Mouse (Mus musculus): ENCODE measurements around the gene Rab4b.

The Rab4b gene

DNA sequence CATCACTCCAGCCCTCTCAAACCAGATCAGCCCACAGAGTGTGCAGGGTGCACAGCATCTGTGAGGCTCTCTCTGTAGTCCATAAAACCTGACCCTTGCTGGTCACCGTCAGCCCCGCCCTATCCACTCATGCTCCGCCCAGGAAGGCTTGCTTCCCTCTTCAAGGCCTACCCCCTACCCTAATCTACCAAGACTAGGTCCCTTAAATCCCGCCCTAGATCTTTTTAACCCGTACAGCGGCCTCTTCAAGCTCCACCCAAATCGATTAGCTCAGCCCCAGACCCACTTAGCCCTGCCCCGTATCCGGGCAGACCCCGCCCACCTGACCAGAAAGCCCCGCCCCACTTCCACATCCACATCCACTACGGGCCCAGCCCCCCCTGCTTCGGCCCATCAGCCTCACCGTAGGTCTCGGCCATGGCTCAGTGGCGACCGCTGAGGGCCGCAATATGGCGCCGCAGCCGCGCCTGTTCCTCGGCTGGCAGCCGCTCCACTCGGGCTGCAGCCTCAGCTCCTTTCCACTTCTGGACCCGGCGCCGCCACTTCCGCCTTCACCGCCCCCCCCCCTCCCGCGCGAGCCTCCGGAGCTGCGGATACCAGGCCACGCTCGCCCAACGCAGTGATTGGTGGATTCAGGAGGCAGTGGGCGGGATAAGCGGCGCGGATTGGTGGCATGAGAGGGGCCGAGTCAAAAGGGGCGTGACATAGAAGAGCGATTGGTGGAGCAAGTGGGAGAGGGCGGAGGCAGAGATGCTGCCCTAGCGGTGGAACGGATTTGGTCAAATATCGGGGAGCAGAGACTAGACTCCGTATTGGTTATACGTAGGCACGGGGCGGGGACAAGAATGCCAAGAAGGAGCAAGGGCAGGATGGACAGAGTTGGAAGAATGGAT, at the start of gene Rab4b:
Gene Rab4b (minus strand): TSS at position 573 of the 893 bp plus-strand sequence.
- peak; percentile 98 for DNase-seq (ENCODE audit: low spot score)

DNA sequence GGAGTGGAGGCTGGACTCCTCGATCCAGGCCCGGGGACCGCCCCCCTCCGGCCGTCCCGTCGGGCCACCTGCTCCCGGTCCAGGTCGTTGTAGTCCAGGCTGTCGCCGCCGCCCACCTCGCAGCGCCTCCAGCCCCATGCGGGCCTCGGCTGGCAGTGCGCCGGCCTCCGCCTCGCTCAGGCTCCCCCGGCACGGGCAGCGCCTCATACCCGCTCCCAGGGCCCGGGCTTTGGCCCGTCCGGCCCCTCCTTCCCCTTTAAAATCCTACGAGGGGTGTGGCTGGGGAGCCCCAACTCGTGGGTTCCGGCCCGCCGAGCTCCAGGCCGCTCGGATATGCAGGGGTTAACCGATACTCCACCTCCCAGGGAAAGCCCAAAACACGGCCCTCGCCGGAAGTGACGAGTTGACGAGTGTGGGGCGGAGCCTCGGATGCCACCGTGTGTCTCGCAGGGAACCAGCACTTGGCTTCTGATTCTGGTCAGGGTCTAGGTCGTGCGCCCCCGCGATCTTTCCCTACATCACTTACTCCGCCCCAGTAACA, 49.7 kb upstream of the Rab4b start, which contains the start of gene Itpkc:
Gene Itpkc (minus strand): TSS at position 381 of the 541 bp plus-strand sequence.
- DNase-seq (ENCODE audit: low spot score): peak; percentile 94

DNA sequence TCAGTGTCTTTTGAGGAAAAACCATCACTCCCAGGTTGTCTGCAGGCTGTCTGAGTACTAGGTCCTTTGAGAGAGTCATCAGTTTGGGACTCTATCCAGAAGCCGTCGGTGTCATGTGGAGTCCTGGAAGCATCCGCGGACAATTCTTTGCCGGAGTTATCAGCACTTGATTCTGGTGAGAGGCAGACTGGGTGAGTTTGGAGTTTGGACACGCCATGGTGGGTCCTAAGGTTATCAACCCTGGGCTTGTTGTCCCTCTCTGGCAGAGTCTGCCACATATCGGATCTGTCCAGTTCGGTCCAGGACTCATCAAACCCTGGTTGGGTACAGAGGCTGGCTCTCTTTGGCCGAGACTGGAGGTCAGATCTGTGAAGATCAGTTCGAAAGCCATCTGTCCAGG, 49.0 kb upstream of the Rab4b start:
- peak; percentile 37 for DNase-seq (ENCODE audit: low spot score)

DNA sequence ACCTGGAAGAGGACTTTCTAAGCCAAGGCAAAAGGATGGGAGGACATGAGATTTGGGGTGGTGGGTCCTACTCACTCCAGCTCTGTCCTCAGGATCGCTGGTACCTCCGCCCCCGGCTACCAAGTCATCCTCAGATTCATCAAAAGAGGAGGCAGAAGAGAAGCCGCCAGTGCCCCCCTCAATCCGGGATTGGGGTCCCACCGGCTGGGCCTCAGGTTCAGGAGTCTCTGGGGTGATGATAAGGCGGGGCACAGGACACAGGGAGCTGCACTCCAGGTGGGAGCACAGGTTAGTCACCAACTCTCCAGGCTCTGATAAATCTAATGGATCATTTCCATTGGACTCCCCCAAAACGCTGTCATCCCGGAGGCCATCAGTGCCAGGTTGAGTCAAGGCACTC, 48.6 kb upstream of the Rab4b start:
- no peak for DNase-seq (ENCODE audit: low spot score)

DNA sequence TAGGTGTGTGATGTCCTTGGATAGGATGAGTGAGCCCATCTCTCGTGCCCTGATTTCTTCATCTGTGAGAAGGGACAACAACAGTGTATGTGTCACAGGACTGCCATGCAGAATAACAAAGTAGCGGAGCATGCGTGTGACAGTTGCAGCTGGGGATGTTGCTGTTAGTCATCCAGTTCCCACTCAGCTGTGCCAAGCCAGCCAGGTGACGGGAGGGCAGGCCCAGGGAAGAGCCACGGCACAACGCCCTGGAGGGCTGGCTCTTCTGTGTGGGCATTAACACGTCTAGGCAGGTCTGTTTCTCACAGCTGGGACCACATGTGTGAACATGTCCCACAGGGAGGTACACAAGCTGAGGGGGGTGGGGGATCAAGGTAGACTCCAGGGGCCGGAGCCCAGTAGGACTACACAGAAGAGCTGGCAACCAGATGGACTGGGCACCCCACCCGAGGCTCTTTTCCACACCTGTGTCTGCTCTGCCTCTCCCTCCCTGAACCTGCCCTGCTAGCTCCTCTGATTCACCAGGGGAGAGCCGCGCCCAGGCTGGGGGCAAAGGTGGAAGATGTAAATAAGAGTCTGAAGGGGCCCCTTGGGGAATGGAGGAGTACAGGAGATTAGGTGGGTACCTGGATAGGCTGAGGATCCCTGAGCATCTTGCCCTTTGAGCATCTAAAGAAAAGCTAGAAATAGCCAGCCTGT, 46.3 kb upstream of the Rab4b start:
- no peak for DNase-seq (ENCODE audit: low spot score)

DNA sequence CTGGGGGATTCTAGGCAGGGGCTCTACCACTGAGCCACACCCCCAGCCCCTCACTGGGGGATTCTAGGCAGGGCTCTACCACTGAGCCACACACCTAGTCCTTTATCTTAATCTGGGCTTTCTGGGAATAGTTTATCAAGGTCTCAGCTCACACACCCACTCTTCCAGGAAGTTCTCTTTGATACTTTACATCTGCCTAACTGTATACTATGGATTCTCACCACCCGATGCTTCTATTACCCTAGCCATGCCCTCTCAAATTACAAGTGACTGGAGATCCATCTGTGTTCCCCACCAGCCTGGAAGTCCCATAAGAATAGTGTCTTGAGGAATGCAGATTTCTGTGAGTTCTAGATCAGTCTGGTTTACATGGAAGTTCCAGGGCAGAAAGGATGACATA, 43.8 kb upstream of the Rab4b start:
- no peak for DNase-seq (ENCODE audit: low spot score)

DNA sequence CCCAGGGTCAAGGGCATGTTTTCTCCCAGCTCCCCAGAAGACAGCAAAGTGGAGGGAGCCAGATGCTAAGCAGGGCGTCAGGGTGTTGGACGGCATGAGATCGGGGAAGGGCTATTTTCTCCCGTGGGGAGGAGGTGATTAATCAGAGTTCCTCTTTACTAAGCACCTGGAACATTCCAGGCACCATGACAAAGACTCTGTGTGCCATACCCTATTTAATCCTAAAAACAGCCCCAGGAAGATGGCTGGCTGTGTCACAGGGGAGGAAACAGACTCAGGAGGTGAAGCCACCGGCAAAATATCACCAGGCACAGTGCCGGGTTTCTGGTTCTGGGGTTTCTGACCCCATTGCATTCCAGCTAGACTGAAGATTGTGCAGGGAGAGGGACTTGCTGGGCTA, 43.2 kb upstream of the Rab4b start:
- no peak for DNase-seq (ENCODE audit: low spot score)

DNA sequence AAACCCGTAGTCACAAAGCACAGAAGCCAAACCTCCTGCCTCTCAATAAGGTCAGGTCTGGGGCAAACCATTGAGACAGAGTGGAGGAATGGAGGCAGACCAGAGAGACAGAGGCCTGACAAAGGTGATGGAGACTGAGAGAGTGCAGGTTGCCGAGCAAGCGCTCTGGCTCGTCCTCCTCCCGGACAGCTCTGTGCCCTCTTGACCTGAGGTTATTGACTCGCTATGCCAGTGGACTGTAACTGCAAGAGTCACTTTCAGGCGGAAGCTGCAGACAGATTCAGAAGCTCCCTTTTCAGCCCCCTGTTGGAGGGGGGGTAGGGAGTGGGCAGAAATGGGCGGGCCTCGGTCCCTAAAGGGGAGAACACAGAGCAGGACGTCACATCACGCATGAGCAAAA, 41.2 kb upstream of the Rab4b start:
- no peak for DNase-seq (ENCODE audit: low spot score)

DNA sequence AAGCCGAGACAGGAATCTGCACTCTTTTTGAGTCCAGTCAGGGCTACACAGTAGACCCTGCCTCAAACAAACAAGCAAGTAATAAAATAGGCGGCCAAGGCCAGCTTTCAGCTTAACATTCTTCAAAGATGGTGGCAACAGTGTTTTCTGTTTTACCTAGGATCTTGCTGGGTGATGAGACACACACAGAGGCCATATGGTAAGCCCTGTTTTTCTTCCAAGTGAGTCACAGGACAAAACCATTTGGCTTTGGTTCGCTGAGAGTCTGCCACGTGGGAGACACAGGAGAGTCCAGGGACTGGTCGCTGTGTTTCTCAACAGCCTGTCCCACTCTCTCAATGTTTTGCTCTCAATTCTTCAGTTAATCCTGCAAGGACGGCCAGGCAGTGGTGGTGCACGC, 39.9 kb upstream of the Rab4b start:
- DNase-seq (ENCODE audit: low spot score): peak; percentile 56

DNA sequence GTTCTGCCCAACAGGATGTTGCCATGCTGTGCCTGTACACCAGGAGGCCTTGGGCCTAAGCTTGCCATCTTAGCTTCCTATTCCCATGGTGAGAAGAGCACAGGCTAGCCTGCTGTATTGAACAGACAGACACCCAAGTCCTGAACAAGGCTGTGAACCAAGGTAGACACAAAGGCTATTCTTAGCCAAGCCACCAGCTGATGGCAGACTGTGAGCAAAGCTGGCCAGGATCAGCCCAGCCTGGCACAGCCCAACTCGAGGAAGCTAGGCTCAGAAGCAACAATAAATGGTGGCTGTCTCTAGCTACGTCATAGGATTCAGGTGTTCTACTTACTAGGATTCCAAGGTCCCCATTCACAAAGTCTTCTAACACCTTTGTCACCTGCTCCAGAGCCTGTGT, 33.9 kb upstream of the Rab4b start:
- DNase-seq (ENCODE audit: low spot score): no peak

DNA sequence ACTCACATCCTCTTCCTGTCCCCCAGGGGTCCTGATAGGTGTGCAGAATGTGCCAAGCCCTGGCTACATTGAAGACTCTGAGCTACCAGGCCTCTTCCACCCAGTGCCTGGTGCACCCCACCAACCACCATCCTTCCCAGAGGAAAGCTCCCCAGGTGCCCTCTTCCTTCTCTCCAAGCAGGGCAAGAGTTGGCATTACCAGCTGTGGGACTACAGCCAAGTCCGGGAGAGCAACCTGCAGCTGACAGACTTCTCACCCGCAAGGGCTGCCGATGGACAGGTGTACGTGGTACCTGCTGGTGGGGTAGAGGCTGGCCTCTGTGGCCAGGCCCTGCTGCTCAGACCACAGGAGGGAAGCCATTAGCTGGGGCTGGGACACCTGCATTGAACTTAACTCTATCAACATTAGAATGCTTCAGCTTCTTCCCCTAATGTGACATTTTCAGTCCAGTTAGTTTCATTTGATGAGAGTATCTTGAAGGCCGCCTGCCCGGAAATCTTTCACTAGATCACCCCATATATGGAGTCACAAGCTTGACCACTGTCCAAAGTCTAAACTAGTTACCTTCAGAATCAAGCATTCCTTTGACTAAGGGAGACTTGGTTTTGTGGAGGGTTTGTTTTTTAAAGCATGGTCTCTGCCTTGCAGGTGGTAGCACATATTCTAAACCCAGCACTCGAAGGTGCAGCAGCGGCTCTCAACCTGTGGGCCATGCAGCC, 25.2 kb upstream of the Rab4b start:
- DNase-seq (ENCODE audit: low spot score): no peak

DNA sequence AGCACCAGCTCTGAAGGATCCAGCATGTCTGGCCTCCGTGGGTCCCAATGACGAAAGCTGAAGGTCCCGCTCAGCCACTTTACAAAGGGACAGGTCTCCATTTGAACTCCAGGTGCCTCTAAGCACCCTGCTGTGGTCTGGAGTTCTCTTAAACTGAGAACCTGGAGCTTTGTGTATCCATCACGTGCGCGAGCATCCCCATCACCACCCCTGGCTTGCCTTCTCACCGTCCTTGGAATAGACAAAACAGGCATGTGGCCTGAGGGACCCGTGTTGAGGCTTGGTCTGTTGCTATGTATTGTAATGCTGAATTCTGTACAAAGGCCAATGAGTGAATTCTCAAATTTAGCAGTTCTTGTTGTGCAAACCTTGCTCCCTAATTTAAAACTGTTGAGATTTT, 20.1 kb upstream of the Rab4b start:
- no peak for DNase-seq (ENCODE audit: low spot score)

DNA sequence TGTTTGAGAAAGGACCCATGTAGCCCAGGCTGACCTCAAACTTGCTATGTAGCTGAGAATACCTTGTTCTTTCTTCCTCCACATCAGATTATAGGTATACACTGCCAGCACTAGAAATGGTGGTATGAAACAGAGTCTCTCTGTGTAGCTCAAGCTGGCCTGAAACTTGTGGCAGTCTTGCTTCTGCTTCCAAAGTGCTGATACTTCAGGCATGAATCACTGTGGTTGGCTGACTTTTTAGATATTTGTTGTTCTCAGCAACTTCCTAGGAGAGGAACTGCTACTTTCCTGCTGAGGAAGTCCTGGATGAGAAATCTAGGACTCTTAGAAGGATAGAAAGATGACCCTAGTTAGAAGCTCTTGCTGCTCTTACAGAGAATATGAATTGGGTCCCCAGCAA, 19.7 kb upstream of the Rab4b start:
- no peak for DNase-seq (ENCODE audit: low spot score)

DNA sequence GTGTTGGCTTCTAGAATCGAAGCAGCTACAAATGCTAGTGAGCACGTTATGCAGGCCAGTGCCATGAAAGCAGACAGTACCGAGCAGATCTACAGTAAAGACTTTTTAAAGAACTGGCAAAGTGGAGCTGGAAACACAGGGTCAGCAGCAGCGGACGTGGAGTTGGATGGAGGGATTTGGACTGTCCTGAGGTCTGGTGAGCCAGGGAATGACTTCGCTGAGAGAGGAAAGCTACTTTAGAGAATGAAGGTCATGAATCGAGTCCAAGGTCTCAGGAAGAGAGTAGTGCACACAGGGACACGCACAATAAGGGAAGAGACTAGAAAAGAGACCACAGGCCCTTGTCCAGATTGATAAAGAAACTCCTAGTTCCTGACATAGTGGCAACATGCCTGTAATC, 18.9 kb upstream of the Rab4b start:
- no peak for DNase-seq (ENCODE audit: low spot score)

DNA sequence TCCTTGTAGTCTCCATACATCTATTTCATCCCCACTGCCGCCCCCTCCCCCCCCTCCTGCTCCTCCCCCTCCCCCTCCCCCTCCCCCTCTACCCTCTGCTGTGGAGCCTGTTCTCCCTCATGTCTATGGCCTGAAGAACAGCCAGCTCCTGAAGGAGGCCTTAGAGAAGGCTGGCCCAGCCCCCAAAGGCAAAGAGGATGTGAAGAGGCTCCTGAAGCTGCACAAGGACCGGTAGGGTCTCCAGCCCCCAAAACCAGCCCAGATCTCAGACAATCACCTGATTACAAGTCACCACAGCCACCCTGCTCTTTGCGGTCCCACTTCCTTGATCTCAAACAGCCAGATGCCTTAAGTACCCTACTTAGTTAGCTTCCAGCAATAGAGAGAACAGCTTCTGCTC, 18.4 kb upstream of the Rab4b start:
- DNase-seq (ENCODE audit: low spot score): no peak

DNA sequence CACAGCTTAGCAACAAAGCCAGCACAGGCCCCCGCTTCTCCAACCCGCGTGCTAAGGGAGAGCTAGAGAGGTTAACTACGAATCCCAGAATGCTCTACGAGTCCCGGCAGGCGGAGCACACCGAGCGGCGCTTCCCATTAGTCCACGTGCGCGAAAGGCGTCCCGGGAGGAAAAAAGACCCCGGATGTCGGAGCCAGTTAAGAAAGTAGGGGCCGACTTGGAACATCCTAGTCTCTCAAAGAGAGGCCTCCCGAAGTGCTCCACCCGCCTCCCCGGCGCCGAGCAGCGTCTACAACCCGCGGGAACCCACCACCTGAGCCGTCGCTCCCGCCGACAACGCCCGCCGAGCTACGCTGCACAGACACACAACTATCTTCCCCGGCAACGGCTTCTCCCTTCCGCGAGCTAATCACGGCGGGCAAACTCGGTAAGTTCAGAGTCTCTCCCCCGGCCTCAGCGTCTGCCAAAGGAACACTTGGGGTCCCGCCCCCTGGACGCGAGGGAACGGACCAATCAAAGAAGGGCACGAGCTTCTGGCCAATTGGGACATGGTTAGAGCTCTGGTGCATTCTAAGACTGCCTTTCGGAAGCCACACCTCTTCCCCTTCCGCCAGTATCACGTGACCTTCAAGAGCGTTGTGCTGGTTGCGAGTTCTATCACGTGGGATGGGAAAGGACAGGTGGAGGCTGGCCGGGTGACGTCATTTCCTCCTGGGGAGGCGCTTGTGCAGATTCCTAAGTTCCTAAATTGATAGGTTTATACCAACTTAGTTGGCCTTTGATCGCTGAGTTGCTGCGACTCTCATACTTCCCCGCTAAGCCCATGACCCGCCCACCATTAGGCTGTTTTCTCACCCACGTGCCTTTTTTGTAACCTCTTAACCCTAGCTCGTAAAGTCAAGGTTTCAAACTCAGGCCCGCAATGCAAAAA, 17.2 kb upstream of the Rab4b start, which contains the start of the genes BC024978 and Snrpa:
Gene BC024978 (plus strand): TSS at position 101 of the 931 bp plus-strand sequence.
Gene Snrpa (minus strand): TSS at position 591 of the 931 bp plus-strand sequence.
- DNase-seq (ENCODE audit: low spot score): peak; percentile 97

DNA sequence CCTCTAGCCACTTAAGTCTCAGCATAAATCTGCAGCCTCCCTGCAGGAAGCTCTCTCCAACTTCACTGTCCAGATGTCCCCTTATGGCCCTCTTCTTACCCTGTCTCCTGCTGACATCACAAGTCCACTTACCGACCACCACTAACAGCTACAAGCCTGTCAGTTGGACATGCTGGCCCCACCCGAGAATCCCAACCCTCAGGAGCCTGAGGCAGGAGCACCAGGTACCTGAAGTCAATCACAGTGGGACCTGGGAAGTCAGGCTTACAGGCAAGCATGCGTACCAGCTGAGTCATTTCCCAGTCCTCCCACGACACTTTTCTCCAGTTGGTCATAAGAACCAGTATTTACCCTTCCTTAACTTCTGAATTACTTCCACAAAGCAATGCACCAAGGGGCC, 15.0 kb upstream of the Rab4b start:
- no peak for DNase-seq (ENCODE audit: low spot score)

DNA sequence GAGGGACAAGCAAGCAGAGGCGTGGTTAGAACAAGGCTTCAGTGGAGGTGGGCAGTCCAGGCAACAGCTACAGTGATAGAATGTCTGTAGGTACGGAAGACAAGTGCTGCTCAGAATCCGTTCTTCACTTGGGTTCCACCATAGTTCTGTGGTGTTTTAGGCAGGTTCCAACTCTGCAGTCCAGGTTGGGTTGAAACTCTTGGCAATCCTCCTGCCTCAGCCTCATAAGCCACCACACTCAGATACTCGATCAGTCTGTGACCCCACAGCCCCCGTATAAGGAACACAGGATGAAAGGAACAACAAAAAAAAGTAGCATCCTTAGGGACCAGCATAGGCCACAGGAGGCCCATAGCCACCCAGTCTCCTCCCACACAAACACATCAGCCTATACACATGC, 13.7 kb upstream of the Rab4b start:
- DNase-seq (ENCODE audit: low spot score): no peak

DNA sequence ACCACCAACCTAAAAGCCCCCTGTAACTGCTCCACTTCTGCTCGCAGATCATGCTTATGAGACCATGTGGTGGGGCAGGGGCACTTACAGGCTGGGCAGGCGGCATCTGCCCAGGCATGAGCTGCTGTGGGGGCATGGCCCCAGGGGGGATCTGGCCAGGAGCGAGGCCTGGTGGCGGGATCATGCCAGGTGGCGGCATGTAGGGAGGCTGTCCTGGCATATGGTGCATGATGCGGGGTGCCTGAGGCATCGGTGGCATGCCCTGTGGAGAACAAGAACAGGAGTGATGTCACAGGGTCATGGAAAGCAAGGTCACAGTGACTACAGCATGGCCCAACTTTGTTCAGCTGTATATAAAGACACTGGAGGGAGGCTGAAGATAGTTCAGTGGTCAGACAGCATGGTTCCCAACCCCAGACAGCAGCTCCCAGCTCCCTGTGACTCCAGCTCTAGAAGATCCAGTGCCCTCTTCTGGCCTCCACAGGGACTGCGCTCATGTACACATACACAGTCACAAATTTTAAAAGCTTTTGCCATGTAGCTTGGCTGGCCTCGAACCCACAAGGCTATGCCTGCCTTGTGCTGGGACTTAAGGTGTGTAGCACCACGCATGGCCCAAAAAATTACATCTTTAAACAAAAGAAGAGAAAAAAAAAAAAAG, 10.7 kb upstream of the Rab4b start:
- DNase-seq (ENCODE audit: low spot score): no peak

DNA sequence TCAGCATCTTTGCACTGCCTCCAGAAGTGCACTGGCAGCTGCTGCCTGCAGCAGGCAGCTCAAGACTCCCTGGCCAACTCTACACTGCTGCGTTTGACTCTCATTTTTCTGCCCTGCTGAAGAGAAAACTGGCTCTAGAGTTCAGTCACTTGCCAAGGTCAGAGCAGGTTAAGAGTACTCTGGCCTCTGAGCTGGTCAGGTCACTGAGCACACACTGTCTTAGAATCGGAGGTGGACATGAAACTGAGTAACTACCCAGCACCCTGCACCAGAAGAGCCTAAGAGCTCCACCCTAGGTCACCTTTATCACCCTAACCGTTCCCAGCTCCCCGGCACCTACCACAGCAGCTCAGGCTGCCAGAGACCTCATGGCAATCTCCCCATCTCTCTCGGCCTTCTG, 7.3 kb upstream of the Rab4b start:
- DNase-seq (ENCODE audit: low spot score): no peak

DNA sequence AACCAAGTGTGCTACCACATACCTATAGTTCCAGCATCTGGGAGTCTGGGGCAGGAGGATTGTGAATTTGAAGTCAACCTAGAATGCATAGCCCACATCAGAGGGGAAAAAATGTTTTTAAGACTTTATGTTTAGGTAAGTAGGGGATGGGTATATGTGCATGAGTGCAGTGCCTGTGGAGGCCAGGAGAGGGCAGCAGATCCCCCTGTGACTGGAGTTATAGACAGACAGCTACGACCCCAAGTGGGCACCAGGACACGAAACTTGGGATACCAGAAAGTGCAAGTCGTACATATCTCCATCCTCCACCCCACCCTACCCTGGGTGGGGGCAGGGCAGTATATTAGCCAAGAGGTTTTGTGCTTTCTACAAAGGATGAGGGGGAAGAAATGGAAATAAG, 6.3 kb upstream of the Rab4b start:
- DNase-seq (ENCODE audit: low spot score): peak; percentile 22

Measured in MN1 (cell line).